Mouse (Mus musculus) ovary, postnatal 36 days (tissue): Measurements from ENCODE around the gene Snrnp25.
A peak's percentile ranks its signal among the peaks of the same experiment; 100 is the strongest.

ENCODE experiments used
- DNase-seq: peaks from one replicate; pipeline ENCODE4 v3.0.0; 2022; ENCODE audit warnings: low spot score, mixed read lengths

Gene Snrnp25

GRCm38 (mm10) chr11:32194626-32195025, 10.6 kb upstream of the Snrnp25 start:
- no peak for DNase-seq

DNA sequence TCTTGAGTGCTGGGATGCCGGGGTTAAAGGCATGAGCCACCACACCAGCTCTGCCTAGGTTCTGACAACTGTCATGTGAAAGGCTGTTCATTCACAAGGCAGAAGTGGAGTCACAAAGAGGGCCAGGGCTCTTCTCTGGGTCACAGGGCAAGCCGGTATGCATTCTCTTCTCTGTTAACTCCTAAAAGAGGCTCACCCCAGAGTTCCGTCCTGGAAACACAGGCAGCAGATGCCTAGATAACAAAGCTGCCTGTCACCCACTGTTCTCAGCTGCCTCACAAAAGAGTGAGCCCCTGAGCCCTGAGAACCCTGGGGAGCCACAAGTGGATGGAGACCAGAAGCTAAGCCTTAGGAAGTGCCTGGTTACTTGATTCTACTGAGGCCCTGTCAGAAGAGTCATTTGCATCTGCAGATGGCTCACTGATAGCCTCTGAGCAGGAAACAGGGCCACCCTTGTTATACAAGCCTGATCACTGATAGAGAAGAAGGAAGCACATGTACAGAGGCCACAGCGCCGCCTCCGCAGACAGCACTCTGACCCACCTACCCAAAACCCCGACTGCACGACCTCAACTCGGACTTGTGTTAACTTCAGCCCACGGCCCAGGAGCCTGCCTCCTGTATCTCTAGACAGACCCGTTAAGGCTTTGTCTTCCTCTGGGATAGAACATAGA, 9.2 kb upstream of the Snrnp25 start:
- peak; percentile 1 for DNase-seq

DNA sequence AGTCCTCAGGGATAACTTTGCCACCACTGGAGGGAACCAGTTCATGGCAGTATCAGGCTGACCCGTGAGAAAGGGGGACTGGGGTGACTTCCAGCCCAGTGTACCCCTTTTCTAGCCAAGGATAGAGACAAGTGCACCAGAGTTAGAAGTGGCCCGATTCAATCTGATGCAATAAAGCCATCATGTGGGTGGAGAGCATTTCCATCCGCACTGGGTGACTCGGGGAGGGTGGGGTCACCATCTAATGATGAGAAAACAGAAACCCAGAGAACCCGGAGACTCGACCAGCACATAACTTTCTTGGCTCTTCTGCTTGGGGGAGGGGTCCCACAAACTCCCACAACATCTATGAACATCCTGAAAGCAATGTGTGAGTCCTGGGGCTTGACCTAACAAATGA, 8.5 kb upstream of the Snrnp25 start:
- no peak for DNase-seq

- DNase-seq, result no peak
Measured at GRCm38 (mm10) chr11:32197766-32198165, 7.4 kb upstream of the Snrnp25 start.

GRCm38 (mm10) chr11:32198256-32198955, 6.8 kb upstream of the Snrnp25 start:
- peak; percentile 1 for DNase-seq

DNA sequence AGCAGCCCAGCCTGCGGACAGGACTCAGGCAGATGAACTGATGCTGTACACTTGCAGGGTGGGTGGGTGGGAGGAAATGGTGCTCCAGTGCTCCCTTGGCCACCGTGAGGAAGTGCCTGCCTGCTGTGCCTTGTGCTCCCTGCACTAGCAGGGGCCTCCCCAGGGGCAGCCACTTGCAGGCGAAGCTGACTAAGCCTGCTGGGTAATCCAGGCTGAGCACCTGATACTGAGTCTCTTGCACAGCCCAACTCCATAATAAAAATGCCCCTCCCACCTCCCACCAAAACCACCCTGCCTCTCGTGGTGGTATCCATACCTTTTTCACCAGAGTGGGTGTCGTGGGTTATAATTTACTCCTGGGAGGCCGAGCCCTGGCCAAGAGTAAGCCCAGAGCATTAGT, 6.0 kb upstream of the Snrnp25 start:
- peak; percentile 2 for DNase-seq

- DNase-seq, result peak; percentile 3
Measured at GRCm38 (mm10) chr11:32200075-32200601, 5.1 kb upstream of the Snrnp25 start, which contains the start of gene Il9r. TSS of gene Il9r (minus strand) at chr11:32200279.

DNA sequence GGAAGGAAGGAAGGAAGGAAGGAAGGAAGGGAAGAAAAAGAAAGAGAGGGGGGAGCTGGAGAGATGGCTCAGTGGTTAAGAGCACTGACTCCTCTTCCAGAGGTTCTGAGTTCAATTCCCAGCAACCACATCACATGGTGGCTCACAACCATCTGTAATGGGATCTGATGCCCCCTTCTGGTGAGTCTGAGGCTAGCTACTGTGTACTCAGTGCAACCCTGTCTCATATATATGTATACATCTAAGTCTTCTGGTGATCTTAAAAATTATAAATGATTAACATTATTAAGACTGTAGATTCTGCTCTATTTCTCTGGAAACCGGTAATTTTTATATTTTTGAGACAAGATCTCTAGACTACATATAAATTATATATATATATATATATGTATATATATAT, 4.2 kb upstream of the Snrnp25 start:
- DNase-seq, result peak; percentile 0

DNA sequence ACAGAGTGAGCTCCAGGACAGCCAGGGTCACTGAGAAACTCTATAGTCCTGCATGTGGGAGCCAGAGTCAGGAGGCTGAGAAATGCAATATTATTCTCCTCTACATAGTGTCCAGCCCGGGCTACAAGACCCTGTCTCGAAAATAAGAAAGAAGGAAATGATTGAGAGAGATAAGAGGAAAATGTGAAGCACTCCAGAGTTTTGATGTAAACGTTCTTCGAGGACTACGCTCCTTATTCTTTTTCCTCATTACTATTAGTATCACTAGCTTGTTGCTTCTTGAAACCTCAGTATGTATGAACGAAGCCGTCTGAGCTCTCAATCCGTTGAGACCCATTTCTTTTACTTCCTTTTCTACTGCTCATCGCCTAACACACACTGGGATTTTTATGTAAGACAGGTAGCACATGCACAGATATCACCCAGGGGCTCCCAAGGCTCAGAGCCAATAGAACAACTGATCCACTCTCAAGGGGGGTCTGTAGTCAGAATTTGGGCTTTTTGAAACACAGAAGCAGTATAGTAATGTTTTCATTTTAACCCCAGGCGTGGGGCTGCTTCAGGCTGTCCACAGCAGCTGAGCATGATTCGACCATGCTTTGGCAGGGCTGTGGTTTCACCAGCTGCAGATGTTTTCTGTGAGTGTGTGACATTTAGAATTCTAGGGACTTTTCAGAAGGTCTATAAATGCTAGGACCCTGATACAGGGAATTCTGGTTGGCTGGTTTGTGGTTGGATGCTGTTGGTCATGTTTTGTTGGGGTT, 3.1 kb upstream of the Snrnp25 start:
- no peak for DNase-seq

DNA sequence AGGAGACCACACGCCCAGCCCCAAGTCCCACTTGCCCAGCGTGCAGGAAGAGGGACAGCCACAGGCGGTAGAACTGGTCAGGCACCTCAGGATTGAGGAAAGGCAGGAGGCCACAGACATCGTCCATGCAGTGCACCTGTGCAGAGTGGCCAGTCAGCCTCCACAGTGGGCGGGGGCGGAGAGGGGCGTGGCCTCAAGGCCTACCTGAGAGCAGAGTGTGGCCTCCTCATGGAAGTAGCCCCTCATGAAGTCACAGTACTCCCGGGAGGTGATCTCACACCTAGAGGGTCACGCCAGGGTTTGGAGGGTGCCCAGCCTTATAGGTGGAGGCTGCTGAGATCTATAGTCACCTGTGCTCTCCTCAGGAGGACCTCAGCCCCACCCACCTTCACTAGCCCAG, 5.4 kb downstream of the Snrnp25 start:
- DNase-seq, result no peak

DNA sequence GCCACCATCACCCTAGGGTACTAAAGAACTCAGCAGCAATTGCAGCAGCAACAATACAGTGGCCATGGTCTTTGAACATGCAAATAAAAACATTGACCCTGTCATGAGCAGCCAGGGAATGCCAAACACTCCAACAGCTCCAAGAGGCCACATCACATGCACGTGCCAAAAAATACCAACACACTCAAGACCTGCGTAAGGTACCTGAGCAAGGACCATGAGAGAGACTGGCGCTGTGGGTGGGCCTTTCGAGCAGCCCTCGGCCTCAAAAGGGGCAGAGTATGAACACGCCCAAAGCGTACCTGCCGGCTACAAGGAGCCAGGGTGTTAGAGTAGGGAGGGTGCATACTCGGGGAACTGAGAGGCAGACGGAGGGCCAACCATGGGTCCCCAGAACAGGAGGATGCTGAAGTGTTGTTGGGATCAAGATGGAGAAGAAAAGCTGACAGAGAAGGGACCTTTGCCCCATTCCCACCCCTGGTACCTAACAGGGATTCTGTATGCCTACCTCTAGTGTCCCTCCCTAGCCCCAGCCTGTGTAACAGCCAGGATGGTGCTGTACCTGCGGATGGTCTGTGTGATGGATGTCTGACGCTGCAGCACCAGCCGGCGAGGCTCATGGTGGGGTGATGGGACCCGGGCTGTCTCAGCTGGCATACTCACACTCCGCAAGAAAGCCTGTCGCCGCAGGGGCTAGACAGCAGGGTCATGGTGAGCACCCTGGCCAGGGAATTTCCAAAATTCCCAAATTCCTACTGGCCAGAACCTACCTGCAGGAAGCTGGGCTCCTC, 10.4 kb downstream of the Snrnp25 start:
- no peak for DNase-seq

DNA sequence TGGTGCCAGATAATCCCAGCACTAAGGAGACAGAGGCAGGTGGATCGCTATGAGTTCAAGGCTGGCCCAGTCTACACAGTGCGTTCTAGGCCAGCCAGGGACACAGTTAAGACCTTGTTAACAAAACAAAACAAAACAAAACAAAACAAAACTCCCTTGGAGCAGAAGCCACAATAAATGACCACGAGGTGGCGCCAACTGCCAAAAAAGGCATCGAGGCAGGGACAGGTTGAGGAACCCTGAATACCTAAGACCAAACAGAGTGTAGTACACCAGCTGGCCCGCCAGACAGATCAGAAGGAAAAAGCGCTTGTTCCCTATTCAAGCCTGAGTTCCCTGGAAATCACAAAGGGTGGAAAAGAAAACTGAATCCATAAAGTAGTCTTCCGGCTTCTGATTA, 11.6 kb downstream of the Snrnp25 start:
- DNase-seq, result peak; percentile 63

GRCm38 (mm10) chr11:32218501-32219050, 13.4 kb downstream of the Snrnp25 start:
- DNase-seq, result no peak

- no peak for DNase-seq
Measured at GRCm38 (mm10) chr11:32219287-32219686, 14.1 kb downstream of the Snrnp25 start.

- no peak for DNase-seq
Measured at GRCm38 (mm10) chr11:32220607-32221224, 15.5 kb downstream of the Snrnp25 start.

DNA sequence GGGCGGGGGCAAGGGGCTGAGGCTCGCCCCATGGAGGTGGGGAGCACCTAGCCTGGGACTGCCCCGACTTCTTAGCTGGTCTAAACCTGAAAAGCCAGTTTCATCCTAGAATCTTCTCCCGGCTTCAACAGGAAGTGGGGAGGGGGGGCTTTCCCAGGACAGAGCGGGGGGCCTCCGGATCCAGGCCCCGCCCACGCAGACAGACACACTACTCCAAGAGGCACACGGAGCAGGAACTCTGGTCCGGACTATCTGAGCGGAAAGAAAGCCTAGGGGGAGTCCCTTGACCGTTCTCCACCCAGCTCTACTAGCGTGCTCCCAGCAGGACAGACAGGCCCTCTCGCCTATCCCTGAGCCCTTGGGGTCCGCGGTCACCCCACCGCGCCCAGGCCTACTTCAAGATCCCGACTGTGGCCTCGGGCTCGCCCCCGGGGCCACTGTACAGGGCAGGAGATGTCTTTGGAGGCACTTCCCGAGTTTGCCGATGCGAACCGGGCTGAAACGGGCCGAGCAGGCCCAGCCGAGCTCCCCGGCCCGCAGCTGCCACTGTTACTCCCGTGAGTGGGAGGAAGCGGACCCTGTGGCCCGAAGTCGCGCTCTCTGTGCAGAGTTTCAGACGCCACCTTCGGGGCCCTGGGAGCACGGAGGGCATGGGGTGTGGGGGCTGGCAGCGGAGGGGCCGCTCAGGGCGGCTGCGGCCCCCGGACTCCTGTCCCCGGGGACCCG, 16.2 kb downstream of the Snrnp25 start:
- DNase-seq, result peak; percentile 59

DNA sequence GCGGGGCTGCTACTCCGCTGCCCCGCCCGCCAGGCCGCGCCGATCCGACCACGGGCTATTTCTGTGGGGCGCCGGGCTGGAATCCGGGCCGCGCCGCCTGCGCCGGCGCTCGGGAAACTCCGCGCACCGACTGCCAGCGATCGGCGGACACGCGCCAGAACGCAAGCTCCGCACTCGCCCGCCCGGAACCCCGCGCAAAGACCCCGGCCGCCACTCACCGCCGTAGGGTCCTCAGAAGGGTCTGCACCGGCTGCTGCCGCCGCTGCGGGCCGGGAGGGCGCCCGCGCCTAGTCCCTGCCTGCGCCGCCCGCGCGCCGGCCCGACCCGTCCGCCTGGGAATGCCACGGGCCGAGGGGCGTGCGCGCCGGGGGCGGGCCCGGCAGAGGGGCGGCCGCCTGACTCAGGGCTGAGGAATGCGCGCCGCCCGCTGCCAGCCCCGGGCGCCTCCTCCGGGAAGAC, 16.8 kb downstream of the Snrnp25 start, which contains the start of gene Rhbdf1:
Gene Rhbdf1, minus strand, starts transcription at position 350 of the 459 bp plus-strand sequence.
- peak; percentile 75 for DNase-seq

GRCm38 (mm10) chr11:32222570-32223194, 17.5 kb downstream of the Snrnp25 start:
- no peak for DNase-seq

DNA sequence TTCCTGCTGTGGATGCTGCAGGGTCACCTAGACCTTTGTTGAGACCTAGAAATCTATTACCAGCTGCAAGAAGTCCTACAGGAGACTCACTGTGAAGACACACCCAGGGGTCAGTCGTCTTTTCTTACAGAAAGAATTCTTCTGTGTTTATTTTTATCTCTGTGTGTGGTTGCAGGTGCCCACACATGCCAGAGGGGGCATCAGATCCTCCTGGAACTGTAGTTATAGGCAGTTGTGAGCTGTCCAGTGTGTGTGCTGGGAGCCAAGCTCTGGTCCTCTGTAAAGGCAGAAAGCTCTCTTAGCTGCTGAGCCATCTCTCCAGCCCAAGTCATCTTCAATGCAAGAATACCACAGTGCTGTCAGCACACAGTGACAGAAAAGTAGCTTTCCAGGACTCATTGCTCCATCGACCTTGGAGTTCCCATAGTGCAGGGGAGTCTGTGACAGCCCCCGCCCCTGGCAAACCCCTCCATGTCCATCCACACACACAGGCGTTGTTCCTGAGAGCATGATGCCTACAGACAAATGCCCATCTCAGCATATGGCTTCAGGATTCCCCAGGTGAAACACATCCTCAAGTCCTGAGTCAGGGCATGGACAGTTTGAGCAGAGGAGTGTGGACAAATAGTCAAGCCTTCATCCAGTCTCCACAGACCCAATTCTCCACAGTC, 18.2 kb downstream of the Snrnp25 start:
- DNase-seq, result no peak
